Mouse (Mus musculus) bone marrow macrophage, adult 2 months (primary cell): ENCODE measurements around the gene Dcdc2a. TPM values are rescaled to one million over a fixed set of nuclear protein-coding genes. Genes with fewer than 3 reads are reported as not detected.

Experiments used
- H3K27ac ChIP-seq: 2 replicates; pipeline ENCODE4 v1.5.1; 2012; ENCODE audit warnings: low read depth, low read length; ENCODE audit not compliant: insufficient read depth
- H3K4me1 ChIP-seq: 2 replicates; pipeline ENCODE4 v1.6.1; 2012; ENCODE audit warnings: low read length; ENCODE audit not compliant: control insufficient read depth, insufficient read depth
- H3K4me3 ChIP-seq: 2 replicates; pipeline ENCODE4 v1.5.1; 2012; ENCODE audit warnings: mild to moderate bottlenecking, low read length, moderate library complexity; ENCODE audit not compliant: insufficient read depth
- CTCF ChIP-seq: IDR thresholded peaks from 2 replicates; pipeline ENCODE4 v1.5.1; 2012; ENCODE audit warnings: low read depth, mild to moderate bottlenecking, low read length, moderate library complexity
- POLR2A ChIP-seq: IDR thresholded peaks from 2 replicates; pipeline ENCODE4 v1.6.1; 2012; ENCODE audit warnings: mild to moderate bottlenecking, low read depth, low read length, borderline replicate concordance
- polyA plus RNA-seq: library from polyadenylated mRNA; stranded (reverse); fragments of >200 nt; gene quantifications from 2 replicates; pipeline ENCODE4 v1.2.4, GENCODE M21; 2012; ENCODE audit not compliant: missing spikeins, insufficient read depth, insufficient read length

Gene Dcdc2a
- polyA plus RNA-seq, 1 experiment, result not detected

- Histone ChIP-seq H3K4me1 (no peaks in the 10 kb centered on the region), H3K27ac (no peak overlapping the region), H3K4me3 (no peak overlapping the region)
- TF ChIP-seq CTCF, result no peak
- no peak for TF ChIP-seq POLR2A
Observed at GRCm38 (mm10) chr13:25093776-25094175, 38.0 kb downstream of the Dcdc2a start.

GRCm38 (mm10) chr13:25094381-25094780 is 38.6 kb downstream of the Dcdc2a start:
- no peak overlapping the region for H3K27ac ChIP-seq
- no peak for TF ChIP-seq CTCF
- TF ChIP-seq POLR2A, result no peak

GRCm38 (mm10) chr13:25097348-25097747 is 41.5 kb downstream of the Dcdc2a start:
- Histone ChIP-seq H3K4me1 (no peaks in the 10 kb centered on the region), H3K27ac (no peak overlapping the region), H3K4me3 (no peak overlapping the region)
- no peak for TF ChIP-seq CTCF
- no peak for TF ChIP-seq POLR2A

More at GRCm38 (mm10) chr13:25094381-25094780, 38.6 kb downstream of the Dcdc2a start:
- Histone ChIP-seq H3K4me1 (no peaks in the 10 kb centered on the region), H3K4me3 (no peak overlapping the region)

- TF ChIP-seq POLR2A (no peak), CTCF (no peak)
- Histone ChIP-seq H3K27ac (no peak overlapping the region), H3K4me1 (no peaks in the 10 kb centered on the region), H3K4me3 (no peak overlapping the region)
Observed at GRCm38 (mm10) chr13:25098578-25098977, 42.8 kb downstream of the Dcdc2a start.

GRCm38 (mm10) chr13:25099508-25099907 is 43.7 kb downstream of the Dcdc2a start:
- no peak overlapping the region for H3K27ac ChIP-seq
- H3K4me1 ChIP-seq, result no peaks in the 10 kb centered on the region
- no peak for TF ChIP-seq CTCF
- TF ChIP-seq POLR2A, result no peak
- H3K4me3 ChIP-seq, result no peak overlapping the region

GRCm38 (mm10) chr13:25100581-25100980 is 44.8 kb downstream of the Dcdc2a start:
- TF ChIP-seq POLR2A, result no peak
- TF ChIP-seq CTCF, result no peak
- H3K4me1 ChIP-seq, result no peaks in the 10 kb centered on the region
- H3K4me3 ChIP-seq, result no peak overlapping the region
- no peak overlapping the region for H3K27ac ChIP-seq

- no peak overlapping the region for H3K4me3 ChIP-seq
- no peaks in the 10 kb centered on the region for H3K4me1 ChIP-seq
- TF ChIP-seq CTCF, result no peak
- no peak for TF ChIP-seq POLR2A
- no peak overlapping the region for H3K27ac ChIP-seq
Observed at GRCm38 (mm10) chr13:25105671-25106070, 49.9 kb downstream of the Dcdc2a start.

- H3K4me1 ChIP-seq, result no peaks in the 10 kb centered on the region
- TF ChIP-seq POLR2A (no peak), CTCF (no peak)
- no peak overlapping the region for H3K4me3 ChIP-seq
- H3K27ac ChIP-seq, result no peak overlapping the region
Observed at GRCm38 (mm10) chr13:25106740-25107139, 50.9 kb downstream of the Dcdc2a start.

GRCm38 (mm10) chr13:25108353-25108752 is 52.5 kb downstream of the Dcdc2a start:
- Histone ChIP-seq H3K27ac (no peak overlapping the region), H3K4me3 (no peak overlapping the region), H3K4me1 (no peaks in the 10 kb centered on the region)
- no peak for TF ChIP-seq CTCF
- no peak for TF ChIP-seq POLR2A

GRCm38 (mm10) chr13:25110592-25111095 is 54.8 kb downstream of the Dcdc2a start:
- Histone ChIP-seq H3K27ac (no peak overlapping the region), H3K4me1 (no peaks in the 10 kb centered on the region), H3K4me3 (no peak overlapping the region)
- TF ChIP-seq POLR2A (no peak), CTCF (no peak)

- TF ChIP-seq POLR2A (no peak), CTCF (no peak)
- Histone ChIP-seq H3K4me1 (no peaks in the 10 kb centered on the region), H3K4me3 (peak overlapping the region; percentile 39; the same call in 1 of the 2 replicates), H3K27ac (no peak overlapping the region)
Observed at GRCm38 (mm10) chr13:25115429-25115881, 59.7 kb downstream of the Dcdc2a start.
